Mouse (Mus musculus): Measurements from ENCODE around the gene Lrrfip2. TPM values are rescaled to one million over a fixed set of nuclear protein-coding genes. Genes with fewer than 3 reads are reported as not detected.
A peak's percentile ranks its signal among the peaks of the same experiment; 100 is the strongest.

The Lrrfip2 gene
- total RNA-seq, 1 experiment from 2014 or later, result 61.9 TPM

- peak; percentile 49 for DNase-seq
Observed at GRCm38 (mm10) chr9:111118252-111118890, 979 bp downstream of the Lrrfip2 start.

GRCm38 (mm10) chr9:111118891-111119441 lies 1.6 kb downstream of the Lrrfip2 start:
- peak; percentile 65 for DNase-seq

DNA sequence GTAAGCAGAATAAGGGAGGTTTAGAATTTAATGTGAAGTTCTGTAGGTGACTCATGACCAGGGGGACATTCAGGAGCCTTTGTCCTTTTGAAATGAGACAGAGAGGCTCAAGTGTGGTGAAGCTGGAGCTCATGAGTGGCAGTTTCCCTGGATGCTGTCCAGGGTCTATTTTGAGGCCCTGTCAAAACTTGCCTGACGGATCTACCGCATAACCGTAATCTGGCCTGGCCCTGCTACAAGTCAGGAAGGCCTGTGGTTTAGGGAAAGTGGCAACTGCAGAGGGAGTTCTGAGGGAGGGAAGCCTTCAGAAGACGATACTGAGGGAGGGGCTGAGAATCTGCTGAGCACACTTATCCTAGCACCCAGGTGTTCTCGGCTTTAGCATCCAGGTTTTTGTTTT lies 5.1 kb downstream of the Lrrfip2 start:
- DNase-seq, result peak; percentile 53

- no peak for DNase-seq
Observed at GRCm38 (mm10) chr9:111123336-111123735, 5.9 kb downstream of the Lrrfip2 start.

DNA sequence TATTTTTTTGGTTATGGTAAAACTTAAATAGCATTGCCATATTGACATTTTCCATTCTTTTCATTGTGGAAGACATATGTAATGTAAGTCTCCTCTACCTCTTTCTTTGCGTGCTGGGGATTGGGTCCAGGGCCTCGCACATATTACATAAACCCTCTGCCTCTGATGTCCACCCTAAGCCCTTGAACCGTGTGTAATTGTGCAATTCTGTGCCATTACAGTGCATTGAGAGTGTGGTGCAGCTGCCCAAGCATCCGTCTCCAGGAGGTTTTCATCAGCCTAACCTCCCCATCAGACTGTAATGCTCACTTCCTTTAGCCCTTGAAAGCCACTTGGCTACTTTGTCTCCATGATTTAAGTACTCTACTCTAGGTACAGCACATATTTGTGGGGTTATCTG lies 7.0 kb downstream of the Lrrfip2 start:
- DNase-seq, result no peak

- DNase-seq, result no peak
Observed at GRCm38 (mm10) chr9:111126735-111127134, 9.3 kb downstream of the Lrrfip2 start.

- DNase-seq, result no peak
Observed at GRCm38 (mm10) chr9:111127749-111128148, 10.4 kb downstream of the Lrrfip2 start.

DNA sequence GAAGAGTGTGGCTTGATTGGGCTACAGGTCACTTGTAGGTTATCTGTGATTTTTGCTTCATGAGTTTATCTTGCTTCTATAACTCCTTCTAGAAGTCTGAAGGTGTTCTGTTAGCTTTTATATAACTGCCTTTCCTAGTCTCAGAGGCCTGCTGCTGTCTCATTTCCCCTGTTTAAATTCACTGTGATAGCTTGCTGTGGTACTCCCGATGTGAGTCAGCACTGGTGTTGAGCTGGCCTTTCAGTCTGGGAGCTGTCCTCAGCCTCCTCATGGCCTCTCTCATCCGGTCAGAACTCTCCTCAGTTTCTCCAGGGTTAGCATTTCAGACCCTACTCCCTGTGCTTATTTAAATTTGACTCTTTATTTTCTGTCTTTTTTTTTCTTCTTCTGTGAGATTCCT lies 12.7 kb downstream of the Lrrfip2 start:
- no peak for DNase-seq

DNA sequence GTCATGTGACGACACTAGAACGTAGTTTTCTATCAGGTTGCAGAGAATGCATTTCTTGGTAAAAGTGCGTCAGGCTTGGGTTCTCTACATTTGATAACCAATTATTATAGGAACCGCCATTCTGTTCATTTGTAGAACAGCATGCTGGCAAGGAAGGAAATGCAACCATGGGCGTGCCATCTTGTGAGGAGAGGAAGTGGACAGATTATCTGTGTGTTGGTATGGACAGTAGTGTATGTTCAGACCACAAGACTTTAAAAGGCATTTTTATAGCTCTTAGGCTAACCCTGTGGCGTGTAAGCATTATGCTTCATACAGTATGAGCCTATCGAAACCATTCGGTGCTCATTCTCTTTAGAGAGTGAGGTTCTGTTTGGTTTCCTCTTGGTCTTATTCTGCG lies 20.8 kb downstream of the Lrrfip2 start:
- DNase-seq, result no peak

GRCm38 (mm10) chr9:111142721-111143120 lies 25.3 kb downstream of the Lrrfip2 start:
- DNase-seq, result no peak

GRCm38 (mm10) chr9:111143387-111143786 lies 26.0 kb downstream of the Lrrfip2 start:
- no peak for DNase-seq

DNA sequence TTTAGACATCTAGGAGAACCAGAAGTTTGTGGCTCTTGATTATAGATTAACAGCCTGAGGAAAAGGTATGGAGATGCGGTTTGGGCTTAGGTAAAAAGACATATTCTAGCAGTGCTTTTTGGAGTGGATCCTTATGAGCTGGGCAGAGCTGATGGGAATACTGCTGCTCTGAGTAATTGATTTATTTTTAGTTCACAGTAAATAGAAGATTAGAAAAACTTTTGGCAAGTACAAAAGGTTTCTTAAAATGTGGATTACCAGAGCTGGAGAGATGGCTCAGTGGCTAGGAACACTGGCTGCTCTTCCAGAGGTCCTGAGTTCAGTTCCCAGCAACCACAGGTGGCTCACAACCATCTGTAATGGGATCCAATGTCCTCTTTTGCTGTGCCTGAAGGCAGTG lies 27.3 kb downstream of the Lrrfip2 start:
- DNase-seq, result no peak

GRCm38 (mm10) chr9:111145497-111146190 lies 28.3 kb downstream of the Lrrfip2 start:
- no peak for DNase-seq

GRCm38 (mm10) chr9:111146216-111146798 lies 28.9 kb downstream of the Lrrfip2 start:
- no peak for DNase-seq

DNA sequence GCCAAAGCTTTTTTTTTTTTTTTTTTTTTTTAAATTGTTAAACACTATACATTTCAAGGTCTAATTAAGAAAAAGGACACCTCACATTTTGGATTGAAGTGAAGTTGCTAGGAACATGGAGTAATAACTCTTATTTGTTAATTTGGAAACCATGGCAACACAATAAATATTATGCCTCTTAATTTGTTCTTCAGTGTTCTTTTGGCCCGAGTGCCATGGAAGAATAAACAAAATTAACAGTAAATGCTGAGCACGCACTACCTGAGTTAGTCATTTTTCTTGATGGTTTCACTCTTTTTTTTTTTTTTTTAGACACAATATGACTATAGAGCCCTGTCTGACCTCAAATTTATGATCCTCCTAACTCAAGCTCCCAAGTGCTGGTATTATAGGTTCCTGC lies 30.6 kb downstream of the Lrrfip2 start:
- DNase-seq, result no peak

- no peak for DNase-seq
Observed at GRCm38 (mm10) chr9:111148414-111148813, 31.0 kb downstream of the Lrrfip2 start.

- no peak for DNase-seq
Observed at GRCm38 (mm10) chr9:111149188-111149945, 32.0 kb downstream of the Lrrfip2 start.

DNA sequence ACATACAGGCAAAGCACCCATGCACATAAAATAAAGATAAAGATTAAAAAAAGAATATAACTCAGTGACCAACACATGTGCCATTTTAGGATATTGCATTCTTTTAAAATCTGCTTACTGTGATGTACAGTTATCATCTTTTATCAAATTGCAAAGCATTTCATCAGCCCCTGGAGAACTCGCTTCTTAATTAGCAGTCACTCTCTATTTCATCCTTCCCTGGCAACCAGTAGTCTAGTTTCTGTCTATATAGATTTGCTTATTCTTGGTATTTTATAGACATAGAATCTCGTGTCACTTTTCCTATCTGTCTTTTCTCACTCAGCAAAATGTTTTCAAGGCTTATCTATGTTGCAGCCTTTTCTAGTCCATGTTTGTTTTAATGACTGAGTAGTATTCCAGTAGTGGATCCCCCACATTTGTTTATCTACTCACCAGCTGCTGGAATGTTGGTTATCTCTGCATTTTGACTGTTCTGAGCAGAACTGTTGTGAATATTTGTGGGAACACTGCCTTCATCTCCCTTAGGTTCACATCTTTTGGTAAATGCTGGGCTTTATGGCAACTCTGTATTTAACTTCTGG lies 35.0 kb downstream of the Lrrfip2 start:
- DNase-seq, result no peak

DNA sequence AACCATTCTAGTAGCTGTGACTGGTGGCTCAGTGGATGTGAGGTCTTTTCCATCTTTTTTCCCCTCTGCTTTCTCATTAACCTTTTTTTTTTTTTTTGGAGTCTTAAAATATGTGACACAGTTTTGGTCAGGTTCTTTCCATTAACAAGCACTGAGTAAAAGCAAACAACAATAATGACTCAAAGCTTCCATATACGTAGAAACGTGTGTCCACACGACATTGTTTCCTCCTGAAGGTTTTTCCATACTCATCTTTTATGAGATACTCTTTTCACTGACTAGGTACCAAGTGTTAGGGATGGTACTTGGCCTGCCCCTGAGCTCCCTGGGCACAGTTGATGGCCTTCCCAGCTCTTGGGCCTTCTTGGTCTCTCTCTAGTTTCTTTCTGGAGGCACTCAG lies 35.6 kb downstream of the Lrrfip2 start:
- no peak for DNase-seq

GRCm38 (mm10) chr9:111155764-111156458 lies 38.5 kb downstream of the Lrrfip2 start:
- DNase-seq, result no peak

GRCm38 (mm10) chr9:111159562-111159961 lies 42.2 kb downstream of the Lrrfip2 start:
- no peak for DNase-seq

- DNase-seq, result no peak
Observed at GRCm38 (mm10) chr9:111161213-111161612, 43.8 kb downstream of the Lrrfip2 start.
